Mouse (Mus musculus) stomach, postnatal 0 days (tissue): ENCODE measurements at regions not wholly inside any gene's neighbourhood (a gene's known extent, or its start where the extent isn't known, plus 50 kb on each side); places are given as distances from the start of the nearest gene placed in this dataset.

Experiments used
- ATAC-seq: fragments of 200-750 bp; cut with Nextera tagmentation; 2 replicates; pipeline ENCODE4 v1.8.0; 2017; ENCODE audit not compliant: low FRiP score, low TSS enrichment
- DNase-seq: peaks from one replicate; pipeline ENCODE4 v3.0.0-alpha.2; 2016; ENCODE audit warnings: low spot score
- H3K27ac ChIP-seq: fragments of 300-500 bp; sonication (generic); replicated peaks from 2 replicates; pipeline ENCODE4 v1.5.1; 2014; ENCODE audit warnings: mild to moderate bottlenecking, control low read depth
- H3K27me3 ChIP-seq: fragments of 300-500 bp; sonication (generic); 2 replicates; pipeline ENCODE4 v1.6.1; 2014; ENCODE audit warnings: low read length; ENCODE audit not compliant: control insufficient read depth, insufficient read depth
- H3K36me3 ChIP-seq: fragments of 300-500 bp; sonication (generic); 2 replicates; pipeline ENCODE4 v1.6.1; 2014; ENCODE audit warnings: low read length, mixed read lengths; ENCODE audit not compliant: control insufficient read depth, insufficient read depth
- H3K4me1 ChIP-seq: fragments of 300-500 bp; sonication (generic); replicated peaks from 2 replicates; pipeline ENCODE4 v1.6.1; 2014; ENCODE audit warnings: antibody characterized with exemption; ENCODE audit not compliant: control insufficient read depth, insufficient read depth
- H3K4me2 ChIP-seq: fragments of 300-500 bp; sonication (generic); replicated peaks from 2 replicates; pipeline ENCODE4 v1.6.1; 2014; ENCODE audit warnings: low read depth, mild to moderate bottlenecking, control low read depth, moderate library complexity
- H3K4me3 ChIP-seq: fragments of 300-500 bp; sonication (generic); 2 replicates; pipeline ENCODE4 v1.5.1; 2014; ENCODE audit warnings: low read depth, low read length, control low read depth
- H3K9ac ChIP-seq: fragments of 300-500 bp; sonication (generic); 2 replicates; pipeline ENCODE4 v1.6.1; 2014; ENCODE audit warnings: mild to moderate bottlenecking, low read length, control low read depth, mixed read lengths
- H3K9me3 ChIP-seq: fragments of 300-500 bp; sonication (generic); 2 replicates; pipeline ENCODE4 v1.6.1; 2016; ENCODE audit warnings: low read length; ENCODE audit not compliant: control insufficient read depth
- CTCF ChIP-seq: IDR thresholded peaks from 2 replicates; pipeline ENCODE4 v1.5.1; 2016; ENCODE audit warnings: antibody characterized with exemption, low read depth, mild to moderate bottlenecking, moderate library complexity
- EP300 ChIP-seq: optimal IDR thresholded peaks from 2 replicates; pipeline ENCODE3; 2016; ENCODE audit warnings: antibody characterized with exemption
- whole genome bisulfite sequencing: fragments of 180-500 bp; shearing (Covaris S2); extraction: QIAGEN DNeasy Blood & Tissue Kit; methylation state at CpG from one replicate; pipeline ENCODE4 v1.1.7; 2014; 5-methylcytosine and 5-hydroxymethylcytosine counted together

DNA sequence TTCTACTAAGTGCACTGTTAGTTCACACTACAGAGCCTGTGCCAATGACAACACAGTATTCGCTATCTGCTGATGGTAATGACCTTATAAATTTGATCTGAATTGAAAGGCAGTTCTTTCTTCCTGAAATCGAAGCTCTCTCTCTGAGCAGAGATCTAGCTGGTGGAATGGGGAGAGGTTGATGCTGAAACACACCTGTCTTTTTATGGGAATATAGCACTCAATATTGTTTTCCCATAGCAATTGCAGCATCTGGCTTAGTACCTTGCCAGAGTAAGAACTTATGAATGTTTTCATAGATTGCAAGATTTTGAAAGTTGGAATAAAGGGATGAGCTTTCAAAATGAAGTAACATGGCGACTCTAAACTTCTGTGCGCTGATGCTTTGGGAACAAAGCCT, 444.0 kb upstream of the Klf12 start:
- H3K27me3 ChIP-seq, result no peaks in the 10 kb centered on the region
- H3K4me3 ChIP-seq, result no peak overlapping the region
- no peak for TF ChIP-seq EP300
- no peak for TF ChIP-seq CTCF
- H3K9ac ChIP-seq, result no peak overlapping the region
- no peak for ATAC-seq
- H3K27ac ChIP-seq, result no peak overlapping the region
- DNase-seq, result no peak
- H3K4me1 ChIP-seq, result no peaks in the 10 kb centered on the region
- H3K9me3 ChIP-seq, result no peaks in the 10 kb centered on the region
- 74% methylated on average over 4 of the region's 4 CpGs for WGBS
- H3K36me3 ChIP-seq, result no peaks in the 10 kb centered on the region
- no peak overlapping the region for H3K4me2 ChIP-seq

GRCm38 (mm10) chr14:100727701-100728100, 443.2 kb upstream of the Klf12 start:
- ATAC-seq (no peak), DNase-seq (no peak)
- Histone ChIP-seq H3K27me3 (no peaks in the 10 kb centered on the region), H3K27ac (no peak overlapping the region), H3K4me3 (no peak overlapping the region), H3K36me3 (no peaks in the 10 kb centered on the region), H3K9ac (no peak overlapping the region), H3K9me3 (no peaks in the 10 kb centered on the region), H3K4me2 (no peak overlapping the region), H3K4me1 (no peaks in the 10 kb centered on the region)
- WGBS, result 39% methylated on average over 2 of the region's 2 CpGs
- TF ChIP-seq CTCF (no peak), EP300 (no peak)

GRCm38 (mm10) chr14:100724962-100725361, 440.5 kb upstream of the Klf12 start:
- no peaks in the 10 kb centered on the region for H3K36me3 ChIP-seq
- no peak overlapping the region for H3K4me2 ChIP-seq
- no peaks in the 10 kb centered on the region for H3K4me1 ChIP-seq
- DNase-seq (no peak), ATAC-seq (no peak)
- no peaks in the 10 kb centered on the region for H3K9me3 ChIP-seq
- no peak overlapping the region for H3K9ac ChIP-seq
- WGBS, result 69% methylated on average over 8 of the region's 8 CpGs
- H3K27me3 ChIP-seq, result no peaks in the 10 kb centered on the region
- H3K27ac ChIP-seq, result no peak overlapping the region
- TF ChIP-seq EP300 (no peak), CTCF (no peak)
- no peak overlapping the region for H3K4me3 ChIP-seq

- Histone ChIP-seq H3K27ac (no peak overlapping the region), H3K4me1 (no peaks in the 10 kb centered on the region), H3K4me3 (no peak overlapping the region), H3K9me3 (no peaks in the 10 kb centered on the region), H3K36me3 (no peaks in the 10 kb centered on the region), H3K9ac (no peak overlapping the region), H3K27me3 (no peaks in the 10 kb centered on the region), H3K4me2 (no peak overlapping the region)
- ATAC-seq (no peak), DNase-seq (no peak)
- TF ChIP-seq CTCF (no peak), EP300 (no peak)
- WGBS, result 30% methylated on average over 1 of the region's 1 CpGs
Observed at GRCm38 (mm10) chr14:100720667-100721066, 436.2 kb upstream of the Klf12 start.

DNA sequence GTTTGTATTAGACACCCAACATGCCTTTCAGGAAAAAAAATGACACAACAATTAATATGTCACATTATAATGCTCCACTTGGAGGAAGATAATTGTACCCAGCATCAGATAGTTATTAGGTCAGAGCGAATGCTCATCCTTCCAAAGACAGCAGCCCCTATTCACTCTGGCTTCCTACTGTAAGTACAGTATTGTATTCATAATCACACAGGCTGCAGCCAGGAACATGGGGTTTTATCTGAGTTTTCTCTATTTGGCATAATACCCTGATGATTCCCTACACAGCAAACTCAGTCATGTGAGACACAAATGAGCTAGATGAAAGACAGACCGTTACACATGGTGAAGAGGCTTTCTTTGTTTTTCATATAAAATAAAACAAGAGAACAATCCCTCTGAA, 430.5 kb upstream of the Klf12 start:
- Histone ChIP-seq H3K4me1 (no peaks in the 10 kb centered on the region), H3K36me3 (no peaks in the 10 kb centered on the region), H3K9me3 (no peaks in the 10 kb centered on the region), H3K27me3 (no peaks in the 10 kb centered on the region), H3K4me2 (no peak overlapping the region), H3K9ac (no peak overlapping the region), H3K4me3 (no peak overlapping the region), H3K27ac (no peak overlapping the region)
- DNase-seq (no peak), ATAC-seq (no peak)
- 82% methylated on average over 2 of the region's 2 CpGs for WGBS
- TF ChIP-seq CTCF (no peak), EP300 (no peak)

GRCm38 (mm10) chr14:100713999-100714471, 429.6 kb upstream of the Klf12 start:
- Histone ChIP-seq H3K9ac (no peak overlapping the region), H3K27ac (no peak overlapping the region), H3K4me3 (no peak overlapping the region), H3K4me1 (no peaks in the 10 kb centered on the region), H3K36me3 (no peaks in the 10 kb centered on the region), H3K27me3 (no peaks in the 10 kb centered on the region), H3K9me3 (no peaks in the 10 kb centered on the region), H3K4me2 (no peak overlapping the region)
- DNase-seq, result no peak
- 85% methylated on average over 4 of the region's 4 CpGs for WGBS
- no peak for TF ChIP-seq EP300
- TF ChIP-seq CTCF, result no peak
- no peak for ATAC-seq
